Mouse (Mus musculus): ENCODE data around the gene Gm14214. TPM values are rescaled to one million over a fixed set of nuclear protein-coding genes. Genes with fewer than 3 reads are reported as not detected.

Gene Gm14214
- polyA plus RNA-seq (2012; rRNA removed) = not detected in 2 replicates

GRCm38 (mm10) chr2:154769930-154770329, at the start of gene Gm14214:
Gene Gm14214 (minus strand): TSS chr2:154770030.
- TF ChIP-seq POLR2A (IDR thresholded peaks at IDR 0.05; ENCODE audit: low read depth, low read length) = no peak
- TF ChIP-seq CTCF (IDR thresholded peaks at IDR 0.05; ENCODE audit: extremely low read depth, insufficient read depth, insufficient read length, insufficient replicate concordance) = no peak
- H3K27ac ChIP-seq (ENCODE audit: insufficient read depth, low read length) = no peak within 1 kb of the TSS
- no peaks in the 10 kb centered on the region for H3K4me1 ChIP-seq (ENCODE audit: control insufficient read depth, insufficient read depth, insufficient read length)
- DNase-seq (ENCODE audit: low read depth in 1 of 2, low spot score in 2 of 2) = no peak
- no peaks in the 10 kb centered on the region for H3K36me3 ChIP-seq (ENCODE audit: control insufficient read depth, insufficient read depth, low read length)
- H3K27me3 ChIP-seq (ENCODE audit: control insufficient read depth, insufficient read depth, low read length) = no peaks in the 10 kb centered on the region
- no peak within 1 kb of the TSS for H3K4me3 ChIP-seq (ENCODE audit: extremely low read depth, insufficient read depth, insufficient read length)

GRCm38 (mm10) chr2:154818599-154818998, 48.8 kb upstream of the Gm14214 start:
- no peak for DNase-seq (ENCODE audit: low read depth in 1 of 2, low spot score in 2 of 2)
- TF ChIP-seq POLR2A (IDR thresholded peaks at IDR 0.05; ENCODE audit: low read depth, low read length) (no peak), CTCF (IDR thresholded peaks at IDR 0.05; ENCODE audit: extremely low read depth, insufficient read depth, insufficient read length, insufficient replicate concordance) (no peak)
- no peak overlapping the region for H3K4me3 ChIP-seq (ENCODE audit: extremely low read depth, insufficient read depth, insufficient read length)
- no peak overlapping the region for H3K27ac ChIP-seq (ENCODE audit: insufficient read depth, low read length)
- 73% methylated on average over 1 of the region's 1 CpGs for WGBS
- peaks cover 4% of the 10 kb centered on the region for H3K4me1 ChIP-seq (ENCODE audit: control insufficient read depth, insufficient read depth, insufficient read length)
- H3K36me3 ChIP-seq (ENCODE audit: control insufficient read depth, insufficient read depth, low read length) = no peaks in the 10 kb centered on the region
- H3K27me3 ChIP-seq (ENCODE audit: control insufficient read depth, insufficient read depth, low read length) = no peaks in the 10 kb centered on the region

DNA sequence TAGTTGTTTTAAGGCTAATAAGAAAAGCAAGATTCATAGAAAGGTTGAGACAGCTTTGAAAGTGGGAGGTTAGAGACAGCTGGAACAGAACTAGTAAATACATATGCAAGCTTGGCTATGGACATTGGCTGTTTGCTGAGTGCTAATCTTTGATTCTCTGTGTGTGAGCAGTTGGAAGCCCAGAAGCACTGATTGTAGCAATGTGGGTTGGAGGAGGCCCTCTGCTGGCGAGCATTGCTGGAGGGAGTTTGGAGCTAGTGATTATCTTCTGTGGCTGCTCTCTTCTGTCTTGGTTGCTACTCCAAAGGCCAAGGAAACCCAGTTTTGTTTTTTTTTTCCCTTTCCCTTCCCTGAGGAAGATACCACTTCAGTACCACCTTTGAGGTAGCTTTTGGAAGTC, 48.0 kb upstream of the Gm14214 start:
- WGBS = 45% methylated on average over 1 of the region's 1 CpGs
- H3K36me3 ChIP-seq (ENCODE audit: control insufficient read depth, insufficient read depth, low read length) = no peaks in the 10 kb centered on the region
- DNase-seq (ENCODE audit: low read depth in 1 of 2, low spot score in 2 of 2) = peak in 1 of 2 experiments; percentile 30
- no peaks in the 10 kb centered on the region for H3K27me3 ChIP-seq (ENCODE audit: control insufficient read depth, insufficient read depth, low read length)
- no peak overlapping the region for H3K4me3 ChIP-seq (ENCODE audit: extremely low read depth, insufficient read depth, insufficient read length)
- TF ChIP-seq CTCF (IDR thresholded peaks at IDR 0.05; ENCODE audit: extremely low read depth, insufficient read depth, insufficient read length, insufficient replicate concordance) = peak; percentile 30; the same call in 1 of the 2 replicates
- no peak for TF ChIP-seq POLR2A (IDR thresholded peaks at IDR 0.05; ENCODE audit: low read depth, low read length)
- H3K4me1 ChIP-seq (ENCODE audit: control insufficient read depth, insufficient read depth, insufficient read length) = peaks cover 4% of the 10 kb centered on the region
- no peak overlapping the region for H3K27ac ChIP-seq (ENCODE audit: insufficient read depth, low read length)

DNA sequence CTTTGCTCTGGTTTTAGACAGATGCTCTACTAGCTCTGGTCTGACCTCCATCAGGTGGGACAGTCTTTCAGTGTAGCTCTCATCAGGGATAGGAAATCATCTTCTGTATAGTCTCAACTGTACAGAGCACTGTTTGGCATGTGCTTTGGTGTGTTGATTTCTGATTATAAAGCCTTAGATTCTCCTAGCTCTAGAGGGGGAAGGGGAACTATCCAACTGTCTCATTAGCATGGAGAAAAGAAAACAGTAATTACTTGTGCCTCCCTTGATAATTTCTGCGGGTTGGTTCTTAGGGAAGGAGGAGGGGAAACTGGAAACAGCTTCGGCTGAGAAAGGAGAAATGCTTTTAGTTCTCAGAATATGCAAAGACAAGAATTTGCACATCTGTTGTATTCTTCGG, 47.3 kb upstream of the Gm14214 start:
- TF ChIP-seq POLR2A (IDR thresholded peaks at IDR 0.05; ENCODE audit: low read depth, low read length) = no peak
- TF ChIP-seq CTCF (IDR thresholded peaks at IDR 0.05; ENCODE audit: extremely low read depth, insufficient read depth, insufficient read length, insufficient replicate concordance) = no peak
- WGBS = 65% methylated on average over 3 of the region's 3 CpGs
- no peaks in the 10 kb centered on the region for H3K36me3 ChIP-seq (ENCODE audit: control insufficient read depth, insufficient read depth, low read length)
- no peak for DNase-seq (ENCODE audit: low read depth in 1 of 2, low spot score in 2 of 2)
- H3K4me1 ChIP-seq (ENCODE audit: control insufficient read depth, insufficient read depth, insufficient read length) = peaks cover 4% of the 10 kb centered on the region
- H3K27ac ChIP-seq (ENCODE audit: insufficient read depth, low read length) = no peak overlapping the region
- H3K4me3 ChIP-seq (ENCODE audit: extremely low read depth, insufficient read depth, insufficient read length) = no peak overlapping the region
- no peaks in the 10 kb centered on the region for H3K27me3 ChIP-seq (ENCODE audit: control insufficient read depth, insufficient read depth, low read length)

DNA sequence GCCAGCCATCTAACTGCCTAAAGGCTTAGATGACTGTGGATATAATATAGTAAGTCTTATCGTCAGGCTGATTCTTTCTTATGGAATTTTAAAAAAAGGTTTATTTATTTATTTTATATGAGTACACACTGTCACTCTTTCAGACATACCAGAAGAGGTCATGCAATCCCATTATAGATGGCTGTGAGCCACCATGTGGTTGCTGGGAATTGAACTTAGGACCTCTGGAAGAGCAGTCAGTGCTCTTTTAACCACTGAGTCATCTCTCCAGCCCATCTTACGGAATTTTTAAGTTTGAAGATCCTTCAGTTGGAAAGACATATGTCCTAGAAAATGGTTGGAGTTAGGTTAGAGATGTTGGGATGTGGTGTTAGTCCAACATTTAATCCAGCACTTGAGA, 43.6 kb upstream of the Gm14214 start:
- DNase-seq (ENCODE audit: low read depth in 1 of 2, low spot score in 2 of 2) = no peak
- Histone ChIP-seq H3K27ac (ENCODE audit: insufficient read depth, low read length) (no peak overlapping the region), H3K4me1 (ENCODE audit: control insufficient read depth, insufficient read depth, insufficient read length) (no peaks in the 10 kb centered on the region; the same call in none of the 2 replicates), H3K36me3 (ENCODE audit: control insufficient read depth, insufficient read depth, low read length) (no peaks in the 10 kb centered on the region), H3K27me3 (ENCODE audit: control insufficient read depth, insufficient read depth, low read length) (no peaks in the 10 kb centered on the region), H3K4me3 (ENCODE audit: extremely low read depth, insufficient read depth, insufficient read length) (no peak overlapping the region)
- TF ChIP-seq POLR2A (IDR thresholded peaks at IDR 0.05; ENCODE audit: low read depth, low read length) (no peak), CTCF (IDR thresholded peaks at IDR 0.05; ENCODE audit: extremely low read depth, insufficient read depth, insufficient read length, insufficient replicate concordance) (no peak)
- WGBS = 93% methylated on average over 2 of the region's 2 CpGs

GRCm38 (mm10) chr2:154810821-154811220, 41.0 kb upstream of the Gm14214 start:
- Histone ChIP-seq H3K27ac (ENCODE audit: insufficient read depth, low read length) (no peak overlapping the region), H3K4me3 (ENCODE audit: extremely low read depth, insufficient read depth, insufficient read length) (no peak overlapping the region), H3K4me1 (ENCODE audit: control insufficient read depth, insufficient read depth, insufficient read length) (no peaks in the 10 kb centered on the region; the same call in none of the 2 replicates), H3K27me3 (ENCODE audit: control insufficient read depth, insufficient read depth, low read length) (no peaks in the 10 kb centered on the region), H3K36me3 (ENCODE audit: control insufficient read depth, insufficient read depth, low read length) (no peaks in the 10 kb centered on the region)
- 82% methylated on average over 1 of the region's 1 CpGs for WGBS
- TF ChIP-seq CTCF (IDR thresholded peaks at IDR 0.05; ENCODE audit: extremely low read depth, insufficient read depth, insufficient read length, insufficient replicate concordance) (no peak), POLR2A (IDR thresholded peaks at IDR 0.05; ENCODE audit: low read depth, low read length) (no peak)
- no peak for DNase-seq (ENCODE audit: low read depth in 1 of 2, low spot score in 2 of 2)

- Histone ChIP-seq H3K27ac (ENCODE audit: insufficient read depth, low read length) (no peak overlapping the region), H3K27me3 (ENCODE audit: control insufficient read depth, insufficient read depth, low read length) (no peaks in the 10 kb centered on the region), H3K36me3 (ENCODE audit: control insufficient read depth, insufficient read depth, low read length) (no peaks in the 10 kb centered on the region), H3K4me3 (ENCODE audit: extremely low read depth, insufficient read depth, insufficient read length) (no peak overlapping the region), H3K4me1 (ENCODE audit: control insufficient read depth, insufficient read depth, insufficient read length) (no peaks in the 10 kb centered on the region; the same call in 1 of the 2 replicates)
- DNase-seq (ENCODE audit: low read depth in 1 of 2, low spot score in 2 of 2) = no peak
- TF ChIP-seq CTCF (IDR thresholded peaks at IDR 0.05; ENCODE audit: extremely low read depth, insufficient read depth, insufficient read length, insufficient replicate concordance) (no peak), POLR2A (IDR thresholded peaks at IDR 0.05; ENCODE audit: low read depth, low read length) (no peak)
- WGBS = 92% methylated on average over 1 of the region's 1 CpGs
These were observed 39.4 kb upstream of the Gm14214 start for GRCm38 (mm10) chr2:154809107-154809762.
